Mouse (Mus musculus) T-cell, adult 2 months (primary cell): ENCODE measurements at regions not wholly inside any gene's neighbourhood (a gene's known extent, or its start where the extent isn't known, plus 50 kb on each side); places are given as distances from the start of the nearest gene placed in this dataset.

Experiments used
- DNase-seq: peaks from one replicate; pipeline ENCODE4 v3.0.0; 2022; ENCODE audit warnings: low spot score

DNA sequence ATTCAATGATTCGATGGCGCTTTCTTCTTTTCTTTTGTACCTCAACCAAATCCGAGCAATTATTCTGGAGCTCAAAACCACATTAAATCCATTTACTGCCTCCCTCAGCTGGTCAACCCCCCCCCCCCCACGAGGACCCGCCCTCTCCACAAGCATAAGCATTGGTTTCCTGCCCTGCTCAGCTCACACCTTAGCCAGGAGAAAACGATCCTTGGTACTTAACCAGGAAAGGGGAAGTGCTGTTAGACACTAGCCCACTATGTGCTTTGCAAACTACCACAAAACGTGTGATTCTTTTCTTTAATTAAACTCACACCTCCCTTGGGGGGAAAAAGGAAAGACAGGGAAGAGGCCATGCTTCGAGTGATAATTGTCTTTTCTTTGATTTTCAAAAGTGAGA lies 169.8 kb downstream of the Arrdc4 start:
- DNase-seq, result no peak

DNA sequence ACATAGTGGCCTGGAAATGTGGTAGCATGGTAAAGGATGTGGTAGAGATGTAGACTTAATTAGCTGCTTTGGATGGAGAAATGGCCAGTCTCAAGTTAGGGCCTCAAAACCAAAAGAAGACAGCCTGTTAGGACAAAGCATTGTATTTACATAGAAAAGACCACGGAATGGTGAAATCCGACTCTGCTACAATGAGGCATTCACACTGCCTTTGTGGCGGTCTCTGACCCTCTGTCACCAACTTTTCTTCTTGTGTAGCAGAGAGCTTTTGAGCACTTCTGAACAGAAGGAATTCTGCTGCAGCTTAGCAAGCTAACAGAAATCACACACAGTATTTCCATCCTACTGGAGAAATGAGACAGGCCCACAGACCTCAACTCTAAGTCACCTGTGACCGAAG lies 177.7 kb downstream of the Arrdc4 start:
- DNase-seq, result no peak

DNA sequence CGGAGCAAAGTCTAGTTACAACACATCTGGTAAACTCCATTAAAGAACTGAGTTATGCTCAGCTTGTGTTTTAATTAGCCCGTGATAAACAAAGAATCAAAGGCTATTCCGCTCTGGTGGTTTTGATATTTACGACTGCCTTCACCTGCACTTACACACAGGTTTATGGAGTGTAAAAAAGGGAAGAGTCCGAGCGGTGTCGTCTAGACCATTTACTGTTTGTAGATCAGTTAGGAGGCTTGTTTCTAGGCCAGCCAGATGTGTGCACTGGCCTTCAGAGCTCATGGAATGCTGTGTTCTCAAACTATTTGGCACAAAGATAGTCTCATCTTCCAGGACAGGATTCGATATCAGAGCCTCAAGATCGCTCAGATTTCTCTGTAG lies 180.9 kb downstream of the Arrdc4 start:
- DNase-seq, result no peak

DNA sequence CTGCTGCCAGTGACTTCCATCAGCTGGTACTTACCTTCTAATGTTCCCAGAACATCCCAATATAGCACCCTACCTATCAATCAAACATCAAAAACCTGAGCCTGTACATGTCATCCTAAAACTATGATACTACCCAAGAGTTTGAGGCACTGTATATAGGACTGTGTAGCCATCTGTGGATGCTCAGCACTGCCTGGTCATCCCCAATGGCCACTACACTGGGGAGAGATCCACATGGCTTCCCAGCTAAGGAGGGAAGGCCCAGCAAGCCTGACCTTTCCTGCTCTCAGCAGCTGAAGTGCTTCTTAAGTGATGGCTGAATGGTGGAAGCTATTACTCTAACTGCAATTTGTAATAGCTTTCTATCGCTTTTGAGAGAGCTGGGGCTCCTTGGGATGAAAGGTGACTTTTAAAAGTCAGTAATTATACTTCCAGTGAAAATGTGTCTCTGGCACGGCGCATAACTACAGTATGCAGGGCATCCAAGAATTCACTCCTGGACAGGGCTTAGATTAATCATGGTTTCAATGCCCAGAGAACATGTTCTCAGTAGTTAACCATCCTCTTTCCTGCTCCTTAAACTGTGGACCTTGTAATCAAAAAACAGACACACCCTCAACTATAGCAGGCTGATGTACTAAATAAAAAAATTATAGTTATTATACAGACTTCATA lies 181.5 kb downstream of the Arrdc4 start:
- DNase-seq, result no peak

DNA sequence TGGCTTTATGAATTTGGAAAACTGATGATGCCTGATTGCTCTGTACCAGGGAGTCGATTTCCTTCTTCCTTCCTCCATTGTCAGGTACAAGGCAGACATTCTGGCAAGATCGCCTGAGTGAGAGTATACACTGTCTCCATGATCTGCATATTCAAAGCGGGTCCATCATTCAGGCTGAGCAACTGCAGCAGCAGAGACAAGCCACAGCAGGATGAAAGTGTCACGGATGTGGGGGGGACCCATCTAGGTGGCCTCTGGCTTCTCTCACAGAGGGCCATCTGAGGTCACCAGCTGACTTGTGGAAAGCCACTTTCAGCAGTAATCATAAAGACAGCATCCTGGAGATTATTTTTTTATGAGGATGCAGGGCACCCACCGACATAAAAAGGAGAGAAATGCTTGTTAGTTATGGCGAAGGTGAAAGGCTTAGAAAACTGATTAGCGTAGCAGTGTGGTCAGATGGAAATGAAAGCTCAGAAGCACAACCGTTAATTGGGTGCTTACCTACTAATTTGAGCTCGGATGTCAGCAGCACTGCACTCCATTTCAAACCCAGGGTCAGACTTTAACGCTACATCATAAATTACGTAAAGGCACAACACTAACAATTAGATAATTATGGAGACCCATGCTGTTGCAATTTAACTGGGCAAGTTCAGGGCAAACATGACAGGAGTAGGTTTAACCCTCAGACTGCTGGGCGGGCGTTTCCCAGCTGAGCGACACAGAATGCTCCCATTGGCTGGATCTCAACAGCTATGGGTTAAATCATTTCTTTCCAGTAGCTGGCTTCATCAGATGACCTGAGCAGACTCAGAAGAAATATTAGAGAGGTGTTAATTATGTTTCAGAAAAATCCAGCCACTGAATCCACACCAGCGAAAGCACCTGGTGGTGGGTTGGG lies 189.3 kb downstream of the Arrdc4 start:
- DNase-seq, result no peak

DNA sequence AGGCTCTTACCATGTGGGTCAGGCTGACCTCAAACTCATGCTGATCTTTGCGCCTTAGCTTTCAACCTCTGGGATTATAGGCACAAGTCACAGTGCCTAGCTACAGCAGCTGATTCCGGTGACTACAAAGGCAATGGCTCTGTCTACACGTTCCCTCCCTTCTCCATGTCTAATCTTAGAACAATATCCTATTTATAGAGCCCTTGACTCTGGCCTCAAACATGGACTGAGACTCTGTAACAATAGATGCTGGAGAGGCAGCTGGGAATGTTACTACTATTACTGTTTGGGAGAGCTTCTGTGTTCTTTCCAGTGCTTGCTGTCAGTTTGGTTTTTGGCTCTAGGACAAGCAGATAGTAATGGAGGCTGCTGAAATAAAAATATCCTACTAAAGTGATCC lies 198.7 kb downstream of the Arrdc4 start:
- DNase-seq, result no peak

DNA sequence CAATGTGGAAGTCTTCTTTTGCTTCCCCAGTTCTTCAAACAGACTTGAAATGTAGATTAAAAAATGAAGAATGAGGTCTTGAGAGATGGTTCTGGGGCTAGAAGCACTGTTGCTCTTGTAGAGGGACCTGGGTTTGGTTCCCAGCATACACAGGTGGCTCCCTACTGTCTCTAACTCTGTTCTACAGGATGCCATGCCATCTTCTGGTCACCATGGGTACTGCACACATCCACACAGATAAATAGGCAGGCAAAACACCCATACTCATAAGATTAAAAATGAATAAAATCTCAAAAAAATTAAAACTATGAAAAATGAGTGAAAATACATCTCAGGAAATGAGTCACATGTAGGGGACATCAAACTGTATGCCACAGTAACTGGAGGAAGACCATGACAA lies 200.9 kb downstream of the Arrdc4 start:
- DNase-seq, result no peak

DNA sequence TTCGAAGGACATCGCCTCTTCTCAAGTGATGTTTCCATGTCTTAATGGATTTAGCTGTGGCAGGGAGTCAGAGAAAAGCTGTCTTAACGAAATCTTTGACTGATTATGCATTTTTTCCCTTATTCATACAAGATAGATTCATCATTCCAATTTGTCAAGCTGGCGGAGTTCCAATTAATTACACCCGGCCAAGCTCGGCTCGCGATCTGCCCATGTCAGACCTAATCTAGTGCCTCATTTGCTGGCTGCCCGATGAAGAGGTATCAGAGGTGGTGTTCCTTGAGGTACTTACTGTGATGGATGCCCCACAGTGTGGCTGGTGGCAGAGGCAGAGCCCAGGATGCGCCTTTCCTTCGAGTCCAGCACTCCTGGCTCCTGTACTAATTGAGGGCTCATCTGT lies 204.9 kb downstream of the Arrdc4 start:
- no peak for DNase-seq

DNA sequence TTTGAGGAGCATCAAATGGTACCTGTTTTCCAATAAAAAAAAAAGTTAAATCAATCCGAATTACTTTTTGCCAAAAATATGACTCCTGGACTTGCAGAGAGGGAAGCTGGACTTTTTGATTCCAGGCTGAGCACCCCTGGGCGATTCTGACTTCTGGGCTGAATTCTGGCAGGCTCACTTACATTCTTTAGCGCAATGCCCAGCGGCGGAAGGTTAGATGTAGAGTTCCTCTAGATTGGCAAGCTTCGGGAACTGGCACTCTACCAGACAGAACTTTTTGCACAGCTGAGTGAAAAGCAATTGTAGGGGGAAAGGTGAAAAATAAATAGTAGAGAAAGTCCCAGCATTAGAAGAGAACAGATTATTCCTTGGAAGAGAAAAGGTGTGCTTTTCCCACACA lies 235.5 kb downstream of the Fam169b start:
- DNase-seq, result no peak

DNA sequence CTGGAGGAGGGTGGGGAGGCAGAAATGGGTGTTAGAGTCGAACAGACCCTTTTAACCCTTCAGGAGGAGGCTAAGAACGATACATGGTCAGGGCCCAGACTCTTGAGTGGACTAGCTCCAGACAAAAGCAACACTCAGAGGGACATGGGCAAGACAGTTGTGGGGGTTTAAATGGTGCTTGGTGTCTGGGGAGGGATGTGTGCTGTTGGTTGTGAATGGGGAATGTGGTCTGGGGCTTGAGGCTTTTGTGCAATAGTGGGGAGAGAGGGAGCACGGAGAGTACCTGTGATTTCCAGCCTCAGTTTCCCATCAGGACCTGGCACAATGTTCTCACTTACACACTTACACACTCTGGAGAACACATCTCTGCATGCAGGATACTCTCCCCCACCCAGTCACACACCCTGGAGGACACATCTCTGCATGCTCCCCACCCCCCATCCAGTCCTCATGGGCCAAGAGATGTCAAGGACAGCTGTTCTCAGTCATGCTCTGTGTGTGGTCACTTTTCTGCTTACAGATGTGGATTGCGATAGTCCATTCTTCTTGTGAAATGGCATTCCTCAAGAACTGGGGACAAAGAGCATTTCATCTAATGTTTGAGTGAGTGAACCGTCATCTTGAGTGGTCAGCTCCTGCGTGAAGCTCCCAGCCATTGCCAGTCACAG lies 217.6 kb downstream of the Fam169b start:
- no peak for DNase-seq

DNA sequence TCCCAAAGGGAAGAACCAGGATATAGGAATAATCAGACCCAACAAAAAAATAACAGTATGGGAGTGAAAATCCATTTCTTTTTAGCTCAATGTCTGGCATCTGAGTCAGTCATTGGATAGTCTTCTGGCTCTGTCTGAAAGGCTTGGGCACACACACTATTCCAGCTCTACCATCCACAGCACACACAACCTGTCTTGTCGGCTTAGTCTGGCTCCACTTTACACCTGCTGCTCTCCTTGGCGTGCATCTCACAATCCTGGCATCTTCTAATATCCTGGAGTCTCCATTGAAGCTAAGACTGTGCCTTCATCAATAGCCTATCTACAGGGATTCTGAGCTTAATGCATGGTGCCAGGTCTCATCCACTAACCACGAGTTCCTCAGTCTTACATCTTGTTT lies 213.0 kb downstream of the Fam169b start:
- no peak for DNase-seq

DNA sequence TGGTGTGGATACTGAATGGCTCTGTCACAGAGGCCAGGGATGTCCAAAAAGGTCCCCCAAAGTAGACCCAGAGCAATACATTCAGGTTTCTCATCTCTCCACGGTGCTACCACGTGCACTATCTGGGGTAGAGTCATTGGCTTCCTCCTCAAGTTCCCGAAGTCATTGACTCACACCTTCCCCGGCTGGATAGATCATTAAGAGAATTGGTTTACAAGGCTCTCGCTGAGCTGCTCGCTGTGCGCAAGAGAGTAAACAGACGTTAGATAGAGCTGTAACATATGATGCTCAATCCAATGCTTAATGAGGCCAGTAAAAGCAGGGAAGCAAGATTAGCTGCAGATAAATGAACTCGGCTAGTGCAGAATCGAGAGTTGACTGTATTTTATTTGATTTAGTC lies 208.9 kb downstream of the Fam169b start:
- DNase-seq, result no peak

DNA sequence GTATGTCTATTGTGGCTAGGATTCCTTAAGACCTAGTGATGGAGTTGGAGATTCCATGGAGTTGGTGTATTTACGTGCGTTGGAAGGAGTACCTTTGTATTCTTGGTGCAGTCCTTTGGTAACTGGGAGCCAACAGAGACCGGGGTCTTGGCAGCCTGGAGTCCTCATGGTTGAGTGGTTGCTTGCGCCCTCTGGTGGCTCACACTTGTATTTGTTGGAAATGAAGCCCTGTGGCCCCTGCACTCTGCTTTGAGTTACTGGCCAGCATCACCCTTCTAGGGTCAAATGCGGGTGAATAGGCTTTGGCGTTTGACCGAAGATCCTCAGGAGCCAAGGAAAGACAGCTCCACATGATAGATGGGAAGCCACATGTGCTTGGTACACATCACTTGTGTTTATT lies 207.1 kb downstream of the Fam169b start:
- peak; percentile 4 for DNase-seq

DNA sequence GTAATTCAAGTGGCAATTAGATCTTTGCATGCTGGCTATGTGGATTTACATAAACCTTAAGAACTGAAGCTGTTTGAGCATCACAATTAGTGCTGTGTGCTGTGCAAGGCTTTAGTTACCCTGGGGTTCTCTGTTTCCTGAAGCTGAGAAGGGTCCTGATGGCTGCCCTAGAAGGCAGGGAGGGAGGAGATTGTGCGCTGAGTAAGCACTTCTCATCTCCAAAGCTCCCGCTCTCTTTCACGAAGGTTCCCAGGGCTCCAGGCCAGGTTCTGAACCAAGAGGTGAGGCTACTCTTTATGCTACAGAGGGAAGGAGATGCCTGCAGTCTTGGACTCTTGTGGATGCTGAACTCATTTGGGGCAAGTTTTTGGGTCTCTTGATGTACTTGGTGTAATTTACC lies 206.7 kb downstream of the Fam169b start:
- DNase-seq, result no peak

DNA sequence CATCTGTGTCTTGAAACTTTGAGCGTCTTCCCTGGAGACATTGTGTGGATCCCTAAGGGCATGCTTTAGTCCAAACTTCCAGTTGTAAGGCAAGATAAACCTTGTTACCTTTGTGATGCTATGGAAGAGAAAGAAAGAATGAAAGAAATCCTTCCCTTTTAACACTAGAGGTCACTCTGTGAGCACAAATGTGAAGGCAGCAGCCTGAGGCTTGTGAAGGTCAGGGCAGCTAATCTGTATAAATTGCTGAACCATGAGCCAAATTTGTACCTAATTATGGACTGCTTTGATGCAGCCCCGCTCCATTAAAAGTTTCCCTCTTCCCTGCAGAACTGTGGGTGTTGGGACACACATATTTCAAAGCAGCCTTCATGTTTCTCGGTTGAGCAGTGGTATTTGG lies 204.4 kb downstream of the Fam169b start:
- DNase-seq, result no peak

DNA sequence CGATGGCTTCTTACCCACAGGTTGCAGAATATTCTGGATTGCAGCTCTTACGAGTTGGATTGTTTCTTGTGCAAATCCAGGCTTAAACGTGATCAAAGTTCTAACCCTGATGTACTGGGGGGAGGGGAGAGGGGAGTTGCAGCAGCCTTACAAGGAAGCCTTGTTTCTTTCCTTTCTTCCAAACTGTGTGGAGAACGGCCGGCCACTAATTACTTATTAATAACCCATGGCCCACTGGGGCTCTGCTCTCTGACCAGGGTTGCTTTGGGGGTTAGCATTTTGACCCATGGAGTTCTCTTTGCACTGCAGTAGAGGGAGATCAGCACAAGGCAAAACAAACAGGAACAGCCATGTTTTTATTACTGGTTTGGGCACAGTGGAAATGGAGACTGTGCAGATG lies 199.2 kb downstream of the Fam169b start:
- DNase-seq, result no peak

DNA sequence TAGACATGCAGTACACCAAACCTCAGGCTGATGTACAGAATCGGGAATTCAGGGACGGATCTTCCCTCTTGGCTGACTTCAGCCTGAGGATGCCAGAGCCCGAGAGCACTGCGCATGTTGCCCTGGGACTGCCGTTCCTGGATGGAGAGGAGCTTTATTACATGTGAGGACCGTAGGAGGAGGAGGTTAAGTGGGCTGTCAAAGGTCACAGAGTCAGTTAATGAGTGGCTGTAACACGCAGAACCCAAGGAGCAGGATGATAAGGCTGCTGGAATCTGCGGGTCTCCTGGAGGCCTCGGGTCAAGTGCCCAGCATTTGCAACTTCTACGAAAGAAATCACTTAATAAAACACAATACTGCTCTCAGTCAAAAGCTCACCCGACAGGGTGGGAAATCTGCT lies 197.3 kb downstream of the Fam169b start:
- no peak for DNase-seq

DNA sequence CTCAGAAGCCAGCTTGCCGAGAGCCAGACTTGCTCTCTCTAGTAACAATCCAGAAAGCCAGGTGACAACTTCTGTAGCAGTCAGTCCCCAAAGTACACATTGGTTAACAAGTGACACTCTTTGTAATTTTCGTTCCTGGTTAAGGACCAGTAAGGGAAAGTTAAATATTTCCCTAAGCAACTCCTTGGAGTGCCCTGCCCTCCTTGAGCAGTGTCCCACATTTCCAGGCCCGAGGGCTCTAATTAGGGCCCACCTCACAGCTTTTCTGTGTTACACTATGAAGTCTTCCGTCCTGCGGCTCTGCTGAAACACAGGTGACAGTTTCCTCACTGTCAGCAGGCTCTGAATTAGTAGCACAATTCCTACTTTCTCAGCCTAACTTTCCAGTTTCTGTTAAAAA lies 194.9 kb downstream of the Fam169b start:
- DNase-seq, result no peak

DNA sequence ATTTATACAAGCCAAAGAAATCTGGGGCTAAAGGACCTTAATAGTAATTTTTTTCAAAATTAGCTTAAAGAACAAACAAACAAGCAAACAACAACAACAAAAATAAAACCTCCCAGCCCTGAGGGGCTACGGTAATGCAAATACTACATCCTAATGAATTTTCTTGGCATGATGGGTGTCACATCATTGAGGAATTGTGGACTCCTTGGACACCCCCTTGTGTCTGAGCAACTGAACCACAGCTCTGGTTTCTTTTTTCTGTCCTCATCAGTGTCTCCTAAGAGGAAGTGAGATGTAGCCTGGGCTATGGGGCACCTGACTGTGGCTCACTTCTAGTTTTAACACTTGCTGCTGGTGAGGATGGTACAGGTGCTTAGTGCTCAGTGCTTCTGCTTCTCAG lies 184.2 kb downstream of the Fam169b start:
- no peak for DNase-seq

DNA sequence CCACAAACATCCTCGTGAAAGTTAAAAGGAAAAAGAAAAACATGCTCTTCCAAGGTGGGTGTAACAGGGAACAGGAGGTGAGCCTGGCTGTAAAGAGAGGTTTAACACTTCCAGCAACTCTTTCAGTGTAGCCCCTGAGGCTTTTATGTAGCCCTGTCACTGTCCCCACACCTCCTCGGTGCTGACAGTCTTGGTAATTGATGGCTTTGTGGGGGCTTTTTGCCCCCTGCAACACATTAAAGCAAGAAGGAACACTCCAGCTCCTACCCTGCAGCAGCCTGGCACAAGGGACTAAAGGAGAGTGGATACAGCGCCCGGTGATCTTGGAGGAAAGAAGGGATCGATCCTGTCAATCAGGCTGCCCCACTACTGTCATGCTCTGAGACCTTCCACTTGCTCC lies 181.8 kb downstream of the Fam169b start:
- no peak for DNase-seq

DNA sequence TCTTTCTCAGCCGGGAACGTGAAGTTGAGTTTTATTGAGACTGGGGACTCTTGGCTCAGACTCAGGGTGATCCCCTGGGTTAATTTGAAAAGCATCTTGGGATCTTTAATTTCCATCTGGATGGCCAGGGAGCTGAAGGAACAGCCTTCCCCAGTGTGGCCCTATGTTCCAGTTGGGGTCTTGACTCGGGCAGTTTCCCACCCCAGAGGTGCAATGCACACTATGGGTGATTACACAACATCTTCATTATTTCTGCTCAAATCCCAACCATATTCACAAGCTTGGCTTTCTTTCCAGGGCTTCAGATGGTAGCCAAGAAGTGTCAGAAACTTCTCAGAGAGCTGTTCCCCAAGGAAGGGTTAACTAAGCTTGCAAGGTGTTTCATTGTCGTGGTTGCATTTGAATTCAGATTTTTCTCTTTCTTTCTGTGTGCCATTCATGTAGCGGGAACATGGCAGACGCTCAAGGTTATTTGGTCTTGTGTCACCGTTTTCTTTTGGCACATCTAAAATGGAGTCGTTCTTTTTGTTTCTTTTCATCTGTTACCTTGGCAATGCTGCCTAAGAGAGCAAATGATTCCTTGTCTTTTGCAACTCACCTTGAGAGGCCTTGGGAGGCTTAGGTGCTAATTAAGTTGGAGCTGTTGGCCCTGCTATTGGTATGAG lies 179.5 kb downstream of the Fam169b start:
- no peak for DNase-seq

DNA sequence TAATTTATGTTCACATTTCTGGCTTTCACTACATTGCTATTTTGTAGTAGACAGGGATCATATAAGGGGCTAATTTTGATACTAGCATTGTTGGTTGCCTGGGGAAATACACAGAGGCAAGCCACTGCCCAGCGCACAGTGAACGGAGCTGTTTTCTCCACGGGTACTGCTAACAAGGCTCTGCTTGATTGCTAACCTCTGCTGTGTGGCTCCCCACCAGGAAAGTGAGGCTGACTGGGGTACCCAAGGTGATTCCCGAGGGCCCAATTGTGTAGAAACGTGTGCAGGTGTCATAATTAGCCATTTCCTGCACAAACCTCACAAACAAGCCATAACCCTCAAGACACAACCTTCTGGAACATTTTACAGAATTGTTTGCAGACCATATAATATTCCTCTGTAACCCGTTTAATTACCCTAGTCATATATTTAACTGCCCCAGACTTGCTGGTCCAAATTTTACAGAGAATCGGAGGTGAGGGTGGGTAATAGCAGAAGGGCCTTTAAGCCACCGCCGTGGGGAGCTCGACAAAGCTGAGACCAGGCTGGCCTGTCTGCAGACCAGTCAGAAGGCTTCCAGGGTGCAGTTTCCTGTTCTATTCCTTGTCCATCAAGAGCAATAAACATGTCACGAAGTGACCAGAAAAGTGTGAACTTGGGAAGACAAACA lies 170.9 kb downstream of the Fam169b start:
- DNase-seq, result no peak
